Comparison of ENCODE assay signal across 8 mouse cellular contexts in the genomic region with DNA sequence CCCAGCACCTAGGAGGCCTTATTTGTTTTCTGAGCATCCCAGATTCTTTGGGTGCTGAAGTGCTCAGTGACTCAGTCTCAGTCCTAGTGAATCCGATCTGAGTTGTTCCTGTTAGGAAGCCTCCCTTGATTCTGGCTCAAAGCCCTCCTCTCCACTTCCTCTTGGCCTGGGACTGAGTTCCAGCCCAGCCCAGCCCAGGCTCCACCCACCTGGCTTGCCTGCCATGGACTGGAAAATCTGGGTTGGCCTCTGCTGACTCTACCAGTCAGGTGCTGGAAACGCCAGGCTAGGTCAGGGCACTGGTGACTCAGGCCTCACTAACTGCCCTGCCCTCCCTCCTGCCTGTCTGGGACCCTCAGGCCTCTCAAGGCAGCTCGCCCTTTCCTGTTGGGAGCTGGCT. TPM values are rescaled to one million over a fixed set of nuclear protein-coding genes. Genes with fewer than 3 reads are reported as not detected.
DNase-seq lines count a peak whose midpoint lies in the region; ATAC-seq and TF ChIP-seq lines count a peak whose summit lies in the region.

No protein-coding gene starts in this region.

- ATAC-seq in heart, embryonic 16.5 days (replicated peaks; ENCODE audit: extremely low read depth, insufficient read depth, low FRiP score), result peak; percentile 78
- ATAC-seq in erythroid progenitor cell, adult 5-6 weeks (replicated peaks; ENCODE audit: low FRiP score, poor library complexity, severe bottlenecking), result no peak
- no peak for ATAC-seq in midbrain, embryonic 14.5 days (ENCODE audit: low FRiP score, low TSS enrichment)

- intact Hi-C loops in left cerebral cortex, postnatal 36 days (cut with DNase I), result no loop called here

- H3K27ac ChIP-seq in cortical plate, adult 2 months (ENCODE audit: insufficient read depth, low read length), result peak overlapping the region; percentile 45; the same call in 1 of the 2 replicates
- H3K27ac ChIP-seq in heart, embryonic 16.5 days (ENCODE audit: low read length), result peak overlapping the region; percentile 8; the same call in 1 of the 2 replicates
- no peak overlapping the region for H3K27ac ChIP-seq in midbrain, embryonic 14.5 days (replicated peaks; ENCODE audit: low read depth, low read length)

- H3K27me3 ChIP-seq in heart, embryonic 16.5 days (ENCODE audit: control insufficient read depth, insufficient read depth, low read length), result no peaks in the 10 kb centered on the region
- no peaks in the 10 kb centered on the region for H3K27me3 ChIP-seq in midbrain, embryonic 14.5 days (ENCODE audit: control insufficient read depth, insufficient read depth, low read length)

- TF ChIP-seq POLR2A in cortical plate, adult 2 months (IDR thresholded peaks at IDR 0.05; ENCODE audit: extremely low read depth, insufficient read depth, low read length), result no peak

- no peak for TF ChIP-seq CTCF in cortical plate, adult 2 months (IDR thresholded peaks at IDR 0.05; ENCODE audit: extremely low read depth, insufficient read depth, low read length)

- no peak overlapping the region for H3K9ac ChIP-seq in heart, embryonic 16.5 days (ENCODE audit: low read length)
- no peak overlapping the region for H3K9ac ChIP-seq in midbrain, embryonic 14.5 days (replicated peaks; ENCODE audit: low read length)

- no peaks in the 10 kb centered on the region for H3K9me3 ChIP-seq in heart, embryonic 16.5 days (replicated peaks; ENCODE audit: control insufficient read depth, low read length)
- H3K9me3 ChIP-seq in midbrain, embryonic 14.5 days (ENCODE audit: control insufficient read depth, low read length), result no peaks in the 10 kb centered on the region

- peaks cover 53% of the 10 kb centered on the region for H3K36me3 ChIP-seq in heart, embryonic 16.5 days (ENCODE audit: control insufficient read depth, insufficient read depth)
- H3K36me3 ChIP-seq in midbrain, embryonic 14.5 days (ENCODE audit: control insufficient read depth, insufficient read depth, low read length), result peaks cover 85% of the 10 kb centered on the region

- H3K4me3 ChIP-seq in cortical plate, adult 2 months (ENCODE audit: insufficient read depth, low read length), result no peak overlapping the region
- H3K4me3 ChIP-seq in heart, embryonic 16.5 days (ENCODE audit: low read length), result no peak overlapping the region
- no peak overlapping the region for H3K4me3 ChIP-seq in midbrain, embryonic 14.5 days (replicated peaks; ENCODE audit: low read depth, low read length)

- no peak overlapping the region for H3K4me2 ChIP-seq in heart, embryonic 16.5 days (ENCODE audit: low read depth, low read length)
- no peak overlapping the region for H3K4me2 ChIP-seq in midbrain, embryonic 14.5 days (ENCODE audit: low read length)

- WGBS in heart, embryonic 16.5 days, result 42% methylated on average over 3 of the region's 3 CpGs
- WGBS in midbrain, embryonic 14.5 days, result 84% methylated on average over 3 of the region's 3 CpGs

- H3K4me1 ChIP-seq in cortical plate, adult 2 months (ENCODE audit: control insufficient read depth, insufficient read depth, low read length), result no peaks in the 10 kb centered on the region
- H3K4me1 ChIP-seq in heart, embryonic 16.5 days (ENCODE audit: control insufficient read depth, insufficient read depth, low read length), result peaks cover 6% of the 10 kb centered on the region
- H3K4me1 ChIP-seq in midbrain, embryonic 14.5 days (ENCODE audit: control insufficient read depth, insufficient read depth, low read length), result peaks cover 10% of the 10 kb centered on the region; the same call in 1 of the 2 replicates

- DNase-seq in testis, postnatal 10 days (ENCODE audit: low spot score), result peak; percentile 72
- no peak for DNase-seq in testis, postnatal 14 days (ENCODE audit: low spot score)
- DNase-seq in left cerebral cortex, postnatal 36 days (ENCODE audit: low spot score in 2 of 2), result peak; percentile 18 to 55
- DNase-seq in urinary bladder, adult 18-20 months (ENCODE audit: low spot score in 2 of 2), result peak; percentile 79 to 92
- no peak for DNase-seq in midbrain, embryonic 14.5 days

RNA-seq across cellular contexts. Expression of a gene that starts 8.1 kb away (rescaled TPM):
- polyA plus RNA-seq in cortical plate, adult 2 months (2012; rRNA removed), result 58.3 and 60.4 TPM in 2 replicates
- polyA plus RNA-seq in heart, embryonic 16.5 days (2015; fragmentation: Nextera tagmentation; extraction: Ambion mirVana), result 28.9 and 33.9 TPM in 2 replicates
- total RNA-seq in left cerebral cortex, postnatal 36 days (2021), result 10 to 100 TPM; 37.9 to 41.0 TPM
- total RNA-seq in erythroid progenitor cell, adult 5-6 weeks (2015; ENCODE audit: low replicate concordance), result 5.4 and 19.1 TPM in 2 replicates
- total RNA-seq in erythroid progenitor cell, adult 5-6 weeks (2017; ENCODE audit: low replicate concordance), result 6.9 and 9.2 TPM in 2 replicates
- 49.6 and 63.8 TPM in 2 replicates for polyA plus RNA-seq in midbrain, embryonic 14.5 days (2014; fragmentation: Nextera tagmentation; extraction: Ambion mirVana)

RNA-seq across cellular contexts. Expression of a gene that starts 19.4 kb away (rescaled TPM):
- polyA plus RNA-seq in cortical plate, adult 2 months (2012; rRNA removed), result 115 and 122 TPM in 2 replicates
- 86.7 and 95.8 TPM in 2 replicates for polyA plus RNA-seq in heart, embryonic 16.5 days (2015; fragmentation: Nextera tagmentation; extraction: Ambion mirVana)
- 10 to 100 TPM; 59.5 to 67.6 TPM for total RNA-seq in left cerebral cortex, postnatal 36 days (2021)
- 39.8 and 50.5 TPM in 2 replicates for total RNA-seq in erythroid progenitor cell, adult 5-6 weeks (2015; ENCODE audit: low replicate concordance)
- 28.5 and 31.8 TPM in 2 replicates for total RNA-seq in erythroid progenitor cell, adult 5-6 weeks (2017; ENCODE audit: low replicate concordance)
- polyA plus RNA-seq in midbrain, embryonic 14.5 days (2014; fragmentation: Nextera tagmentation; extraction: Ambion mirVana), result 51.5 and 63.8 TPM in 2 replicates

RNA-seq across cellular contexts. Expression of a gene that starts 20.5 kb away (rescaled TPM):
- 23.7 and 27.7 TPM in 2 replicates for polyA plus RNA-seq in cortical plate, adult 2 months (2012; rRNA removed)
- 18.9 and 21.1 TPM in 2 replicates for polyA plus RNA-seq in heart, embryonic 16.5 days (2015; fragmentation: Nextera tagmentation; extraction: Ambion mirVana)
- total RNA-seq in left cerebral cortex, postnatal 36 days (2021), result 10 to 100 TPM; 19.4 to 21.6 TPM
- 0.42 TPM in 1 of 2 replicates, not detected in the other for total RNA-seq in erythroid progenitor cell, adult 5-6 weeks (2015; ENCODE audit: low replicate concordance)
- total RNA-seq in erythroid progenitor cell, adult 5-6 weeks (2017; ENCODE audit: low replicate concordance), result 0.39 TPM in 1 of 2 replicates, not detected in the other
- polyA plus RNA-seq in midbrain, embryonic 14.5 days (2014; fragmentation: Nextera tagmentation; extraction: Ambion mirVana), result 20.4 and 22.6 TPM in 2 replicates

Comparison
In these comparisons a context has a peak if more than half of its experiments do, and no peak if none do; other contexts are left out.
1. DNase-seq: peak in testis, postnatal 10 days (single experiment), left cerebral cortex, postnatal 36 days (2 of 2) and urinary bladder, adult 18-20 months (2 of 2); none in testis, postnatal 14 days (single experiment) and midbrain, embryonic 14.5 days (single experiment).